8 mouse cellular contexts compared by ENCODE assay signal in the genomic region with DNA sequence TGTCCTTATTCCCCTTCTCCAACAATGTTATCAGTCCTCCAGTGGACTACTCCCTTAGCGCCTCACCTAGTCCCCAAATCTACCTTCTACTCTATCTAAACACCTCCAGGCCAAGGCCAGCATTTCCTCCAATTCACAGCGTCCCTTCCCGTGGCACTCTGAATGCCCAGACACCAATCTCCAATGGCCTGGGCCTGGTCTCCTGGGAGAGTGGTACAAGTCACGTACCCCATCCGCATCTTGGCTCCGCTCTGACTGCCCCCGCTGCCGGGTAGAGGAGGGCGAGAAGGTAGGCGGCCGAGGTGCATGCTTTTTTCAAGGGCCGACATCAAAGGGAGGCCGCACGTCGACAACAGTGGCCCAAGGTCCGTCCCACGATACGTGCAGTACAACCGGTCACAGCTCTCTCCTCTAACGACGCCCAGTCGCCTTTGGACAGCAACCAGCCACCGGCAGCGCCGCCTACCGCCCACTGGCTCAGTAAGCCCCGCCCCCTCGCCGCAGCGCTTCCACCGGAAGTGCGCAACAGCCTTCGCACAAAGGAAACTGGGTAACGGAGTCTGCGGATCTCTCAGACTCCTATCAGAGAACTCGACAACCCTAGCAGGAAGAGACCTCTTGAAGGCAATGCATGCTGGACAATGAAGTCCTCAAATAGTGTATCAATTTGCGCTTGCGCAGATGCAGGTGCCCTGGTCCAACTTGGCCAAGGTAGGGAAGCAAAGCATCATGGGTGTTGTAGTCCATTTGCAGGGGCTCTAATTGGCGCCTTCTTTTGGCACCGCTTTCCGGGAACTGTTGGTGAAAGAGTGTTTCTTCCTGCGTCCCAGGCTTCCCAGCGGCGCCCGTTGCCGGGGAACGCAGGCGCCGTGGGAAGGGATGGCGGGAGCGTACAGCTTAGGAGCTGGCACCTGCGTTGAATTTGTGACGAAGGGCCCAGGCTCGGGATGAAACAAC. TPM values are rescaled to one million over a fixed set of nuclear protein-coding genes. Genes with fewer than 3 reads are reported as not detected.
A peak's percentile ranks its signal among the peaks of the same experiment; 100 is the strongest.
DNase-seq lines count a peak whose midpoint lies in the region; ATAC-seq lines count a peak whose summit lies in the region.

A gene (plus strand): TSS at position 739 of the 957 bp plus-strand sequence.
A gene (minus strand): TSS at position 813 of the 957 bp plus-strand sequence.

- H3K36me3 ChIP-seq in intestine, embryonic 14.5 days (ENCODE audit: control insufficient read depth, insufficient read depth, low read length): peaks cover 18% of the 10 kb centered on the region; the same call in 1 of the 2 replicates

- DNase-seq in adrenal gland, adult 18-20 months (ENCODE audit: low spot score in 2 of 2): peak; percentile 98 to 99
- DNase-seq in embryo, embryonic 11 days: peak; percentile 99
- peak; percentile 97 for DNase-seq in gastrocnemius, postnatal 25 days
- DNase-seq in intestine, embryonic 14.5 days (ENCODE audit: low spot score): peak; percentile 98
- DNase-seq in left cerebral cortex, postnatal 14 days (ENCODE audit: low spot score in 2 of 2): peak; percentile 99 to 100
- peak; percentile 99 for DNase-seq in mesoderm, embryonic 11.5 days (ENCODE audit: low read depth, low spot score)
- peak; percentile 98 to 100 for DNase-seq in right cerebral cortex, postnatal 36 days (ENCODE audit: low spot score in 2 of 2)
- DNase-seq in yolk sac, embryonic 10.5 days (ENCODE audit: low spot score): peak; percentile 98

- intact Hi-C loops in left cerebral cortex, postnatal 14 days (cut with DNase I): no loop called here

- no peaks in the 10 kb centered on the region for H3K27me3 ChIP-seq in intestine, embryonic 14.5 days (replicated peaks; ENCODE audit: control insufficient read depth, insufficient read depth, low read length)

- peak within 1 kb of the TSS; percentile 73 for H3K4me2 ChIP-seq in intestine, embryonic 14.5 days (ENCODE audit: low read length)

- H3K9ac ChIP-seq in intestine, embryonic 14.5 days (ENCODE audit: low read length): peak within 1 kb of the TSS; percentile 58

- peak within 1 kb of the TSS; percentile 66 for H3K4me3 ChIP-seq in intestine, embryonic 14.5 days (ENCODE audit: low read depth, low read length)

- H3K9me3 ChIP-seq in intestine, embryonic 14.5 days (ENCODE audit: control insufficient read depth, low read length): no peaks in the 10 kb centered on the region

- peak; percentile 98 for ATAC-seq in intestine, embryonic 14.5 days (replicated peaks; ENCODE audit: low FRiP score, low TSS enrichment, low read depth)

- WGBS in intestine, embryonic 14.5 days: under 1% methylated on average over 54 of the region's 54 CpGs

- peaks cover 13% of the 10 kb centered on the region for H3K4me1 ChIP-seq in intestine, embryonic 14.5 days (replicated peaks; ENCODE audit: control insufficient read depth, insufficient read depth, low read length)

- peak within 1 kb of the TSS; percentile 83 for H3K27ac ChIP-seq in intestine, embryonic 14.5 days (ENCODE audit: low read depth)

RNA-seq across cellular contexts. Expression of the first gene that starts in this region (rescaled TPM):
- total RNA-seq in adrenal gland, adult 18-20 months (2021): 10 to 100 TPM; 17.4 to 20.2 TPM
- 1 to 10 TPM; 5.3 to 5.4 TPM for total RNA-seq in gastrocnemius, postnatal 25 days (2021)
- polyA plus RNA-seq in intestine, embryonic 14.5 days (2014; fragmentation: Nextera tagmentation; extraction: Ambion mirVana): 23.6 and 25.4 TPM in 2 replicates
- total RNA-seq in left cerebral cortex, postnatal 14 days (2021): 10 to 100 TPM; 16.9 to 18.2 TPM

RNA-seq across cellular contexts. Expression of the second gene that starts in this region (rescaled TPM):
- total RNA-seq in adrenal gland, adult 18-20 months (2021): 10 to 100 TPM; 74.6 to 77.5 TPM
- total RNA-seq in gastrocnemius, postnatal 25 days (2021): 10 to 100 TPM; 22.3 to 25.2 TPM
- 55.0 and 55.9 TPM in 2 replicates for polyA plus RNA-seq in intestine, embryonic 14.5 days (2014; fragmentation: Nextera tagmentation; extraction: Ambion mirVana)
- total RNA-seq in left cerebral cortex, postnatal 14 days (2021): 100 to 1,000 TPM; 155 to 156 TPM

Comparison
In these comparisons a context has a peak if more than half of its experiments do, and no peak if none do; other contexts are left out.
1. Peak in every context shown above with its lines: DNase-seq, ATAC-seq, H3K4me3 ChIP-seq and H3K27ac ChIP-seq.